Mouse (Mus musculus): ENCODE measurements at regions not wholly inside any gene's neighbourhood (a gene's known extent, or its start where the extent isn't known, plus 50 kb on each side); places are given as distances from the start of the nearest gene placed in this dataset.

DNA sequence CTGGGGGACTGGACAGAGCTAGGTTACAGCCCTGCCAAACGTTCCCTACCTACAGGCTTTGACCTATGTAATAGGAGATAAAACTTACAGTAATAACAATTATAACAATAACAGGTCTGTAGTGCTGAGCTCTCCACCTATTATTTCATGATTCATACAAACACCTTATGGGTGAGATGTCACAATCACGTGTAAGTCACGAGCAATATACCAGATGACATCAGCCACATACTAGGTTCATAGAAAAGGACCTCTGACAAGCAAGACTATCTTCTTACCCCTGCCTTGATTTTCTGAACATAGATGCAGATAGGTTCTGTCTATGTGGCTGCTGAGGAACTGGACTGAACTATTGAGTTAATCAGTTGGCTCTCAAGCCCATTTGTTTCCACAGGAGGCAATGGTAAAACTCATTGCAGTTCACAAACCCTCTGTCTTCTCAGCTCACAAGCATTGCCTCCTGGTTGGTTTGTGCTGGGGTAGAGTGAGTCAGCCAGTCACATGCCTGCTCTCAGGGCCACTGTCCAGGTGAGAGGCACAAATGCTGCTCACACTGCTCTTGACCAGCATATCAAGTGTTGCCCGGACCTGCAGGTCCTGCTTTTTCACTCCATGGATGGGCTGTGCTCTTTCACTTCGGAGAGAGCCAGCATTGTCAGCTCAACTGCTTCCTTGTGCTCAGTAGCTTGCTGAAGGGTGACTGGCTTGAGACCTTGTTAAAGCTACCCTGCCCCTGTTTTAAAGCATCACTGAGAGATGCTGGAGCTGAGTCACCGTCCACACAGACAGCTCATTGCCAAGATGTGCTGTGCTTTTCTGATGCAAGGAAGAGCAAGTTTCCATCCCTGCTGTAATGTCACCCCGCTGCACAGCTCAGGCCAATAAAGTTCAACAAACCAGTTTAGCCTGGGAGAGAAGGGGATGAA, 1275.9 kb downstream of the Gsdmc2 start:
- DNase-seq = no peak

- DNase-seq = no peak
Observed at GRCm38 (mm10) chr15:62567431-62567830, 1277.5 kb downstream of the Gsdmc2 start.

DNA sequence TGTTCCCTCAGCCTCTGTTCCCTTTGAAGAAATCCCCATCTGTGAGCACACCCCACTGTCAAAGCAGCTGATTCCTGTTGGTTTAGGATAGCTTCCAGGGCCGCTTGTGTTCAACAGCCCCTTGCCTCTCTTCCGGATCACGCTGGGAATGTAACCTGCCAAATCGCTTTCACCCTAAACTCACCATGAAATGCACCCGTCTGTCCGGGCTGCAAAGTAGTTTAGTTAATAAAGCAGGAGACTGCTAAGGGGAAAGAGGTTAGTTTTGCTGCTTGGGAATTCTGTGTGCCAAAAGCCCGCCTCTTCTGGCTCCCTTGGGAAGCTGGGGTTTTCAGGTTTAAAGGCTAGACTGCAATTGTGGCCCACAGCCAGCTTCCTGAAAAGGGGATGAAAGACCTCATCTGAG, 1278.9 kb downstream of the Gsdmc2 start:
- DNase-seq = no peak

GRCm38 (mm10) chr15:62533233-62533632, 1311.7 kb downstream of the Gsdmc2 start:
- DNase-seq = no peak

DNA sequence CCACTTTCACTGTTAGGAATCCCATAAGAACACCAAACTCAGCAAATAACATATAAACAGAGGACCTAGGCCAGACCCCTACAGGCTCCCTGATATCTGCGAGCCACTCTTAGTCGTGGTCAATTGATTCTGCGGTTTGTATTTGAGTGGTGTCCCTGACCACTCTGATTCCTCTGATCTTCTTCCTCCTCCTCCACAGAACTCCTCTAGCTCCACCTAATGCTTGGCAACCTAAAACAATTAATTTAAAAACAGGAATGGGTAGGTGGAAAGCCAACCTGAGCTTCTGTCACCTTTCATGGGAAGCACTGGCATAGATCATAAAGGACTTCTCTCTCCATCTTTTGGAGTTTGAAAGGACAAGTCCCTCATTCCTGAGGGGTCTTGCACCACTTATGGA, 1316.0 kb downstream of the Gsdmc2 start:
- no peak for DNase-seq

GRCm38 (mm10) chr15:62524628-62525027, 1320.3 kb downstream of the Gsdmc2 start:
- no peak for DNase-seq

- no peak for DNase-seq
Observed at GRCm38 (mm10) chr15:62524135-62524534, 1320.8 kb downstream of the Gsdmc2 start.

GRCm38 (mm10) chr15:62513462-62513861, 1331.5 kb downstream of the Gsdmc2 start:
- DNase-seq = no peak

GRCm38 (mm10) chr15:62511461-62511860, 1333.5 kb downstream of the Gsdmc2 start:
- DNase-seq = no peak

GRCm38 (mm10) chr15:62503866-62504265, 1341.1 kb downstream of the Gsdmc2 start:
- DNase-seq = no peak

DNA sequence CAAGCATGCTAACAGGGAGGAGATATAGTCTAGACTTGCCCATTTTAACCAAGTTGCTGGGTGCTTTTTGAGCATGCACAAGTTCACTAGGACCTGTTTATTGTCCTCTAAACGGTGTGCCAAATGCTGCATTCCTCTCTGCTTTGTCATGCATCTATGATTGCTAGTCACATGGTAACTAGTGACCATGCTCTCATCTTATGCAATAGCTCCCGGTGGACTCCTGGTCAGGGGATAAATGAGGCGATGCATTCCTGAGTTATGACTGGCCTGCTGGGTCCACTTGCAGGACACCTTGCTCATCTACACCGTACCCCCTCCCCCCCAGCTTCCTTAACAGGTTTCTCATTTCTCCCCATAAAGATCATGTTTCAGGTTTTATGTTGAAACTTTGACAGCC, 1344.0 kb downstream of the Gsdmc2 start:
- DNase-seq = no peak

DNA sequence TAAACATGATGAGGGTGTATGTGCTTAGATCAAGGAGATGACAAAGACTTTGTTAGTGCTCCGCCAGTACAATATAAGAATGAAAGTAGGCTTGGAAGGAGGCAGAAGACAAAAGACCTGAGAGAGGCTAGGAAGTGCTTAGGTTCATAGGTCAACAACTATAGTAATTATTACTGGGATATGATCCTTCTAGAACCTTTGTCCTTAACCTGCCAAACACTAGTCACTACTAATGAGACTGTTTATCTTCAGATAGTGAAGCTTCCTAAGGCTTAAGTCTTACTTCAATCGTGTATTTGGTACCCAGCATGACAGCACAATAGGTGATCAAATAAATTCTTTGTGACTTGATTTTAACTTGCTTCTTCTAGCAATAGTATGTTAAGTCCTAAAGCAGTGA, 1344.5 kb downstream of the Gsdmc2 start:
- DNase-seq = no peak

- no peak for DNase-seq
Observed at GRCm38 (mm10) chr15:62496193-62496592, 1348.8 kb downstream of the Gsdmc2 start.

DNA sequence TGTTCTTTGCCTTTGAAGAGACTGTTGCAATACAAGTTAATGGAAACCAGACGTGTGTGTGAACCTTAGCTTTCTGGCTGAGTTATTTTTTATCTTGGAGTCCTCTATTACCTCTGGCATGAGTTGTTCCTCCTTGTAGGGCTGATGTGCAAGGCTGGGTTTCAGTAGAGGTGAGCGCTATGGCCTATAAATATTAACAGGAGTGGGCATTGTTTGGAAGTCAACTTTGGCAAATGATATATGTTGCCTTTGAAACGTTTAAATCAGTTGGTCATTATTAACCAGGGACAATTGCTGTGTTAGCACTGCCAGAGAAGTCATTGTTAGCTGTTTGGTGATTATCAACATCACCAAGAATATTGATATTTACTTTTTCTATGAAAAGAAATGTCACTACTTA, 1352.6 kb downstream of the Gsdmc2 start:
- no peak for DNase-seq

DNA sequence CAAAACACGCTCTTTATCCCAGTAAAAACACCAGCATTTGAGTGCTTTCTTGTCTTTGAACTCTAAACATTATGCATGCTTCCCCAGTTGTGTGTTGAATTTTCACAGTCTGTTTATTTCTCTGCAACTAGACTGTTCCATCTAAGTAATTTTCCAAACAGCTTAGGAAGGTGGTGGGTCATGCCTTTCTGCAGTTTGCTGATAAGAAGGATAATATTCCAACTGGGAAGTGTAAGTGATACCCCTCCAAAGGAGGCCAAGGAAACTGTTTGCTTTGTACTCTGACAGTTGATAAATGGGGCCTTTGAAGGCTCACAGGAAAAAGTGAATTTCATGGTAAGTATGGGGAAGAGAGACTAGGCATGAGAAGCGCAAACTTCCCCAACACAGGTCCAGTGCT, 1354.4 kb downstream of the Gsdmc2 start:
- DNase-seq = no peak

GRCm38 (mm10) chr15:62486540-62486939, 1358.4 kb downstream of the Gsdmc2 start:
- DNase-seq = peak in 1 of 2 experiments; percentile 5

DNA sequence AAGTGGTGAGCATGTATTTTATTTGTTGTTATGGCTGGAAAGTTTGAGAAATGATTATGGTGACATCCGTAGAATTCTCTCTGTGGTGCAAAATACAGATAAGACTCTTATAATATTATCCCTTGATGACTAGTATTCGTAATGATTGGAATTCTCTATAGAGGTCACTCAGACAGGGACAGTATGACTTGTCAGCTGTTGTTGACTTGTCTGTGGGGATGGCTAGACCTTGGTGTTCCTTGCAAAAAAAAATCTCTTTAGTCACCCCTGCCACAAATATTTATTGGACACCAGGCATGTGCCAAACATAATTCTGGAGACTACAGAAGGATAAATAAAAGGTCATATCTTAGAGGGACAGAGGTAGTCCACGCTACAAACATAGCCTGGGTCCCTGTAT, 1360.6 kb downstream of the Gsdmc2 start:
- no peak for DNase-seq

- DNase-seq = no peak
Observed at GRCm38 (mm10) chr15:62483534-62483933, 1361.4 kb downstream of the Gsdmc2 start.

DNA sequence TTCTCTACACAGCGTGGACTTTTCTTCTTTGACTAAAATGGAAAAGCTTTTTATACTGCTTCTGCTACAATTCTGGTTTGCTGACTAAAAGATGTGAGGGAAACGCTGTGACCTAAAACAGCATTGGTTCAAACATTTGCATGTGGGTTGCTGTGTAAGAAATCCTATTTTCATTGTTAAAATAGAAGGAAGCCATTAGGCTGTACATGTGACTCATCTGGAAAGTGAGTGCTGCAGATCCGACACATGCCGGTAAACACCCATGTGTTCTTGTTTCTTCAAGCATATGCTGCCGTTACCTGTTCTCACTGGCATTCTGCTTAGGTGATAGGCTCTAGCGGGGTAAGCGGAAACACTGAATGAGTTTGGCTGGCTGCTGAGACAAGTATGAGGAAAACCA, 1362.6 kb downstream of the Gsdmc2 start:
- DNase-seq = no peak

DNA sequence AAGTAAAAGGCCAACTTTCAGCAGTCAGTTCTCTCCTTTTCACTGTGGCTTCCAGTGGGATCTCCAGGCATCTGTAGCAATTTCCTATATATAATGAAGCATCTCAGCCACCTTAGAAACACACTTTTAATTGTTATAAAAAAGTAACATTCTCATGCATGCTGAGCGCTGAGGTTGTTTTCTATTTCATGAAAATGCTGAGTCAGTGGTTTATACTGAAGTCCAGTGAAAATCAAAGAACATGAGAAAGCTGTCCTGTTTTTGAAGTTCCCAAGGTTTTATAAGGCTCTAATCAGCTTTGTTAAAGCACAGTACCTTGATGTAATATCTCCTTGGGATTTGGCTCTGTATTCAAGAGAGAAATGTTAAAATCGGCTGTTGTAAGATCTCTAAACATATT, 1367.2 kb downstream of the Gsdmc2 start:
- DNase-seq = no peak

- DNase-seq = no peak
Observed at GRCm38 (mm10) chr15:62476452-62476851, 1368.5 kb downstream of the Gsdmc2 start.

GRCm38 (mm10) chr15:62470683-62471331, 1374.2 kb downstream of the Gsdmc2 start:
- no peak for DNase-seq

DNA sequence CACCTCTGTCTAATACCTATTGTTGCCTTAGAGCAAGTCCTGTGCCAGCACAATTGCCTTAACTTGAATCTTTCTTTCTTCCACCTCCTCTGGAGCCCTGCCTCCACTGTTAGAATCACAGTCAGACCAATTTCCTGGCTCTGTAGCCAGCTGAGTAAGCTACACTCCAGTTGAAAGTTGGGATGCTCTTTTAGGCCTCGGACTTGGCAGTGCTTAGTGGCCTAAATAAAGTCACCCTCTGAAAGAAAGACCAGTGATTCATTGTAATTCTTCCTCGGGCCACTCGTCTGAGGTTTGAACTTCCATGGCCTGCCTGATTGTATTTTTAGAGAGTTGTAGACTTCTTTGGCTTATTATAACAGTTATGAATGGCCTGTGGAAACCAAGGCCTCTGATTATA, 1376.9 kb downstream of the Gsdmc2 start:
- no peak for DNase-seq

DNA sequence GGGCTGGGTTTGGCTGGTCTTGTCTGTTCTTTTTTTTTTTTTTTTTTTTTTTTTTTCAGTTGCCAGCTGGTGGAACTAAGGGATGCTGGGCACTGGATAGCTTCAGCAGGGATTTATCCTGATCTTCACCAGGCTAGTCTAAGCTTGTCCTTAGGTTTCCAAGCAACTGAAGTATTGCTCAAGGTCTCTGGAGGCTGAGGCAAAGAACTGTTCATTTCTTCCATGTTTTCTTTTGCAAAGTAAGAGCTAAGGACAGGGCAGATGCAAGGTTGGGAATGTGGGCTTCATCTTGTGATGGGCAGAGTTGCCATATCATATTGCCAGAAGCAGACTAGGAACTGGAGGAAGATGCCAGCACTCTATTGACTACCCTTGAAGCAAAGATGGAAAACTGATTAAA, 1378.1 kb downstream of the Gsdmc2 start:
- no peak for DNase-seq

Measured in B cell, adult 2 months (primary cell).